Mouse (Mus musculus) ovary, postnatal 36 days (tissue): ENCODE results near the gene Erc2.
A peak's percentile ranks its signal among the peaks of the same experiment; 100 is the strongest.

Source experiments
- DNase-seq: peaks from one replicate; pipeline ENCODE4 v3.0.0; 2022; ENCODE audit warnings: low spot score, mixed read lengths

Erc2 gene

DNA sequence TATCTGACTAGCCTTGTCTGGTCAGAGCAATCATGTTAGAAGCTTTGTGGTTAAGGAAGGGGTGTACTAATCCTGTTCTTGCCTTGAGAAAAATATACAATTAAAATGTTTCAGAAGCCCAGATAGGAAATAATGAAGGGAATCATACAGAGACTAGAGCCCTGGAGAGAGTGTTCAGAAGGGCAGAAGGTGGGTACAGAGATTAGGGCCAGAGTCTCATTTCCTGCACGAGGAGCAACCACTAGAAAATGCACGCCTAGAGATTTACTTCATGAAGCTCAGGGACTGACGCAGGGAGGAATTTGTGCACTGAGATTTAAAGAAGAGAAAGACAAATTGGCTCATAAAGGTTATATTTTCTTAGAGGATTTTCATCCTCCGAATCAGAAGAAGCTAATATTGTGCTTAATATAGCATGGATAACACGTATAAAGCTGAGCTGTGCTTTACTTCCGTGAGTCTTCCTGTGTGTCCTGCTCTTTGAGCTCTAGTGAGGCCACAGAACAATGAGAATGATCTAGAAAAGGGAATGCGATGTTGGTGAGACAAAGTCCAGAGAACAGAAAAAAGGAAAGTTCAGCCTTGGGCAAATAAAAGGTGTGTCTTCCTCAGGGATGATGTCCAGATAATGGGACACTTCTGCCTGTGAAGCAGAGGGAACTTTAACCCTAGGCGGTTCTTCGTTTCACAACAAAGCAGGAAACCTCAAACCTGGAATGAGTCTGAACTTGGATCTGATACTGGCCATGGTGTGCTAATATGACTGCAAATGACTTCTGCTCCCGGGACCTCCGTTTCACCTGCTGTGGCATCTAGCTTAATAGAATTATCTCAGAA, 45.0 kb downstream of the Erc2 start:
- DNase-seq: no peak

DNA sequence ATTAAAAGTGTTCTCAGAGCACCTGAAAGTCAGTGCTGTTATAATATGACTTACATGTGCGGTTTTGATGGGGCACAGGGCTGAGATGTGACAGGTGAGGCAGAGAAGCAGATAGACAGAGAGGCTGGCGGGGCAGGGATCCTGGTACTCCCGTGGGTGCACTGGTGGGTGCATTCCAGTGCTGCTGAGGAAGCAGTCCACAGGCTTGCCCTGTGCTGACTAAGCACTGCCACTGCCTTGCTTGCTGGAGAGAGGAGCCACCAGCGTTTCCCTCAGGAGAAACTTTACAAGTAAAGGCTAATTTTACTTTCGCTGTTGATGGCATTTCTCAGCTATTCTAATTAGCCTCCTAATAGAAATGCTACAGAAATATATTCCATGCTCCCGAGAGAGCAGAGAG, 45.9 kb downstream of the Erc2 start:
- no peak for DNase-seq

DNA sequence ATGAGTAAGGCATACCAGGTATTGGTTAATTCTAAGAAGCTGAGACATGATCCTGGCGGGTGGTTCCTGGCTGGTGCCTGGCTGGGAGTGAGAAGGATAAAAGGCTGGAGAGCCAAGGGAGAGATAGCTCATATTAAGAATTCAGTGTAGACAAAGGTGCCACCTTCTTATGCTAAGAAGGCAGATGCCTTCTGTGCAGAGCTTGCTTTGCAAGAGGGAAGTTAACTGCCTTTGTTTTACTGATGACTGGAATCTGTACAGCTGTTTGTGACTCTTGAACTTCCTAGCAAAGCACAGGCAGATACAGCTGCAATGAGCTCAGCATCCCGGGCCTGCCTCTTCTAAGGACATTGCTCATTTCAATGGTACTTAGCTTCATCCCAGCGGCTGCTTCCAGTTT, 47.7 kb downstream of the Erc2 start:
- no peak for DNase-seq

DNA sequence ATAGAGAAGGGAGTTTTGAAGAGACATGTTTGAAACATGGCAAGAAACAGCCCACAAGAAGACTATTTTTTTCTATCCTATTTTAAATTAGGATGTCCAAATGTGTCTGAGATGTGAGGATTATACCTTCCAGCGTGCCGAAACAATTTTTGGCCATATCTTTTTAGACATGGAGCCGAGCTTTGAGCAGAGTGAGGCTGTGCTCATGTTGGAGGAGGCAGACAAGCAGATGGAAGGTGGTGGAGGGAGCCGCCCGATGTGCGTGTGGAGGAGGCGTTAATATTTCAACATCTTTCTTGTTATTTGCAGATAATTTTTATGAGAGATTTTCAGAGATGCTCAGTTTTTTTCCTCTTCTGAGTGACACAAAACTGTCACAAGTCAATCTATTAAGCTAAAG, 50.5 kb downstream of the Erc2 start:
- DNase-seq: no peak

DNA sequence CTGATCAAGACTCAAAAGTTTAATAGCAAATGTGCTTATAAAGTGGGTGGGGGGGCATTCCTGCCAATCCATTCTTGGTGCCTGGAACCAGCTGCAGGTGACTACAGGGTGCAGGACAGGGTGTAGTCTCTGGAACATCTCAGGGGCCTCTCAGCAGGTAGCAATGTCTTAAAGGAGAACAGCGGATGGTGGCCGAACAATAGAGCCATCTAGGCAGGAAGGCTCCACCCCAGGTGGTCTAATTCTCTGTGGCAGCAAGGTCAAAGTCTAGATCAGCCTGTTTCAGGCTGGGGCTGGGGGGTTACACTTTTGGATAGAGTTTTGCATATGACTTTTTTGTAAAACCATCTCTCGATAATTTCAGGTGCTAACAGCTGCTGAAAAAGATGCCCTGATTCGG, 51.9 kb downstream of the Erc2 start:
- no peak for DNase-seq

DNA sequence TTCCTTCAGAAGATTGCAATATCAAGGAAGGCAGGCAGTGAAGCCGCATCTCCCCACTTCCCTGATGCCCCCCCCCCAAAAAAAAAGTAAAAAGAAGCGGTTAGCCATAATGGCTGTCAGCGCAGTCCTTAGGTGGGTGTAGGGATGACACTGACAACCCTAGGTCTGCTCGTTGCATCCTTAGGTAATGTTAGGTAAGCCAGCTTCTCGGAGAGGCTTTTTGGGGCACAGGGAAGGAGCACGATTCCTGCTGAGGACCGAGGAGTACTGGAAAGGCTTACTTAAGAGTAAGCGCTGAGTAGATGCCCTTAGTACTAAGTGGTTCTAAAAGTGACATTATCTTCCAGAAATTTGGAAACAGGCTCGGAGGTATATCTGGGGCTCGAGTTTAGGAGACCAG, 52.3 kb downstream of the Erc2 start:
- no peak for DNase-seq

GRCm38 (mm10) chr14:27675071-27675470, 52.8 kb downstream of the Erc2 start:
- no peak for DNase-seq

DNA sequence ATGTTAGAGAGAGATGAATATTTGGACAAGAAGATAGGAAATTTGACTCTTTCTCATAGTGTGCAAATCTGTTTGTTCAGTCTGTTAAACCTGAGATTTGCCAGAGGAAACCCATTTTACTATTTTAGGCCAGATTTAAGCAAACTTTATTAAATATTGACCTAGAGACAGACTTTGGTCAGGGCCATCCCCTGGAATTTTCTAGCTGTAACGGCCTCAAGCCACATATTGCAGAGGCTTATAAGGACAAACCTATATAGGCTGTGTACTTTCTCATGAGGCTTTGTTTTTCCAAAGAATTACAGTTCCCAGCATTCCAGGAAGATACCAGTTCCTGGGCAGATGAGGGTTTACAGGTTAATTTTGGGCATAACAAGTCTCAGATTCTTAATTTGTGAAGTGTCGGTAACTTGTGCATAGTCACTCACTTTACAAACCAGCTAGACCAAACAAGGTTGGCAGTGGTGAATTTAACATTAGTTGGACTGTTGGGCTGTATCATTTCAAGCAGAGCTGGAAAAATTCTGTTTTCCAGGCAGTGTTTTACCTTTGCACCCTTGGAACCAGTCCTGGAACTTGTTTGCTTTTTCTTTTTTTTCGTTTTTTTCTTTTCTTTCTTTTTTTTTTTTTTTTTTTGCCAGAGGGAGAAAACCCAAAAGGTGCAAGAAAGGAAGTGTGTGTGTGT, 60.3 kb downstream of the Erc2 start:
- DNase-seq: no peak

- DNase-seq: no peak
Measured at GRCm38 (mm10) chr14:27695781-27696180, 73.6 kb downstream of the Erc2 start.

DNA sequence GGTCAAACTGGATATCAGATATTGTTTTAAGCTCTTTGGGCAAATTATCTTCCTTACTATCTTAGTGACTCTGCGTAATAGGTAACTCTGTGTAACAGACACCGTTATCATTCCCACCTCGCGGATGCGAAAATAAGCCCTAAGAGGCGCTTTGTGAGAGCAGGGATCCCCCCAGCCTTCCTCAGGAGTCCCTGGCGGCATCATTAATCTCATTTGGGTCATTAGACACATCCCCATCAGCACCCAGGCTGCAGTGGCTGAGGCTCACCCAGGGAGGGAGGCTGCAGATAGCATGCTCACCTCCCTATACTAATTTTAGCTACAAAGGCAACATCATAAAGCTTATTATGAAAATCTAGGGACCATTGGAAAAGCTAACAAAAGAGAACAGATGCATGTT, 95.1 kb downstream of the Erc2 start:
- no peak for DNase-seq

DNA sequence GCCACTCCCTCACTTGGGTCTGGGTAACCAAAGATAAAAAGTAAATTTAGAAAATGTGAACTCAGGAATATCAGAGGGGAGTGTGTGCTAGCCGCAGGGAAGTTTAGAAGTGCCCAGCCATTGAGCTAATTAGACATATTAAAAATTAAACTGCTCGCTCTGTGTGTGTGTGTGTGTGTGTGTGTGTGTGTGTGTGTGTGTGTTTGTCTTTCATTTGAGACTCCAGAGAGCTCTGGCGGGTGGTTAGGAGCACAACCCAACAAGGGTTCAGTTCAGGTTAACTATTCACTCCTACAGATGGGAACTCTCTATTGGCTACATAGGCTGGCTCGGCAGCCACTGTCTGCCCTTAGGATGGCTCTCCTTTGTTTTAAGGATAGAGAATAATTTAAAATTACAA, 97.4 kb downstream of the Erc2 start:
- no peak for DNase-seq

DNA sequence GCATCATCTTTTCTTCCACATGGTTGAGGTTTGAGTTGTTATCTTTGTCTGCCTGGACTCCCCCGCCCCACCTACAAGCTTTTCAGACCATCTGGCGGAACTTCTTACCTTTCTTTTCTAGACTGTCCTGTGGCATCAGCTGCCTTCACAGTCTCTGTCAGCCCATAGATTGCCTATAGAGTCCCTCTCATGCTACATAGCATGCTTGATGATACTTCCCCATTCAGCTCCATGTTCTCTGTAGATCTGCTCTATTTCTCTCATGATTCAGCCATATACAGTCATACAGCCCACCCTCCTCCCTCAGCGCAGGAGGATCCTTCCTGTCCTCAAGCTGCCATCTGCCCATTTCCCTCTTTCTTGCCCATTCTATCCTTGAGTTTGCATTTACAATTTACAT, 98.7 kb downstream of the Erc2 start:
- no peak for DNase-seq

DNA sequence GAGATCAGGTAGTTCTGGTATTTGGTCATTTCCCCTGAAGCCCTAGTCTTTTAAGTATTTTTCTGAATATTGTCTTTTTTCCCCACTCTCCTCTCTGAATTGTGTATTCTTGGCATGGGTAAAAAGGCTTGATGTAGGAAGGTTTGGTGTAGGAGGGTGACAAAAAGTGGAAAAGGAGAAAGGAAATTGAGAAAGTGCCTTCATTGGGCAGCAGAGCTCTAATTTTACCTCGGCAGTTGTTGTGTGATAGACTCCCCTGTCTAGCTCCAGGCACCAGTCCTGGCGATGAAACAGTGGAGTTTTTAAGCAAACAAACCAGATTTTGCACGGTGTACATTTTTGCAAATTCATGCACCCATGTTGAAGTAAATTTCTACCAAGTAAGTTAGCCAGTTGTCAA, 99.5 kb downstream of the Erc2 start:
- DNase-seq: no peak

GRCm38 (mm10) chr14:27727541-27727940, 105.3 kb downstream of the Erc2 start:
- DNase-seq: no peak

GRCm38 (mm10) chr14:27731086-27731485, 108.9 kb downstream of the Erc2 start:
- no peak for DNase-seq

DNA sequence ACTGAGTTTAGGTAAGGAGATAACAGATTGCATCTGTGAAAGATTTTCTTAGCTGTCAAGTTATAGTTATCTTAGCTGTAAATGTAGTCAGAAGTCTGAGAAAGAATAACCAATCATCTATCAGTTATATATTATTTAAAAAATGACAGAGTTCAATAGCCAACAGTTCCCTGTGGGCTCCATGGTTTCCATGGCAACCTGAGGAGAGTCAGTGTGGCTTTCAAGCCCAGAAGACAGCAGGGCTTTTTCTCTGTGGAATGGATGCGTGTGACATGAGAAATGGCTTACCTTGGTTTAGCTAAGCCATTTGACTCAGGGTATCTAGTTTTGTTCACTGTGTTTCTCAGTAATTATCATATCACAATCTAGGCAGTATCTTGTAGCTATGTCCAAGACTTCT, 117.2 kb downstream of the Erc2 start:
- no peak for DNase-seq

- peak; percentile 32 for DNase-seq
Measured at GRCm38 (mm10) chr14:27741248-27741916, 119.2 kb downstream of the Erc2 start.

GRCm38 (mm10) chr14:27754340-27754739, 132.1 kb downstream of the Erc2 start:
- DNase-seq: no peak

GRCm38 (mm10) chr14:27756901-27757300, 134.7 kb downstream of the Erc2 start:
- DNase-seq: no peak

DNA sequence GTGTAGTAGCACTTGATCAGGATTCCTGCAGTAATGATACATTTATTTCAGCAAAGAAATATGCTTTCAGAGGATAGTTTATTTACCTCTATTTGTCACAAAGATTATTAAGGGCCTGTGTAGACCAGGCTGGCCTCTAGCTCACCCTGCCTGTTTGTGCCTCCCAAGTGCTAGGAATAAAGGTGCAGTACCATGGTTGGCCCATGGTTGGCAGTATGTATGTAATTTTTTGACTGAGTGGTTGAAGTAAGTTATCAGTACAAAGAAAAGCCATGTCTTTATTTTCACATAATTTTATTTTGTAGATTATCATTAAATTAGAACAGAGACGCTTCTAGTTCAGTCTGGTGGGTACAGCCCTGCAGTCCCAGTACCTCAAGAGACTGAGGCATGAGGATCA, 136.0 kb downstream of the Erc2 start:
- no peak for DNase-seq

GRCm38 (mm10) chr14:27759069-27759628, 136.9 kb downstream of the Erc2 start:
- DNase-seq: no peak

DNA sequence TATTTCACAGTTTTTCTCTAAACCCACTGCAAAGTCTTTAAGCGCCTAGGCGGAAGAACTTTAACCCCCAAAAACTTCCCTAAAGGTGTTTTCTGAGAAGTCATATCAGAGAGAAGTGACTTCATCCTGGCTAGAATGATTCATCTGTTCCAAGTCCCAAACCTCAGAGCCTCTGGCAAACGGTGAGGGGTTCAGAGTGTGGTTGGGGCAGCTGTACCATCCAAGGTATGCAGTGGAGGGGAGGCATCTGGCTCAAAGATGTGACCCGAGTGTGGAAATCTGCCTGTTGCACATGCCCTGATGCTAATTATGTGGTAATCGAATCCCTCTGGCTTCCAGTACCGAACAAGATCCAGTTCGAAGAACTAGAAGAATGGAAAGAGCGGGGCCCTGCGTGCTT, 137.8 kb downstream of the Erc2 start:
- DNase-seq: no peak

DNA sequence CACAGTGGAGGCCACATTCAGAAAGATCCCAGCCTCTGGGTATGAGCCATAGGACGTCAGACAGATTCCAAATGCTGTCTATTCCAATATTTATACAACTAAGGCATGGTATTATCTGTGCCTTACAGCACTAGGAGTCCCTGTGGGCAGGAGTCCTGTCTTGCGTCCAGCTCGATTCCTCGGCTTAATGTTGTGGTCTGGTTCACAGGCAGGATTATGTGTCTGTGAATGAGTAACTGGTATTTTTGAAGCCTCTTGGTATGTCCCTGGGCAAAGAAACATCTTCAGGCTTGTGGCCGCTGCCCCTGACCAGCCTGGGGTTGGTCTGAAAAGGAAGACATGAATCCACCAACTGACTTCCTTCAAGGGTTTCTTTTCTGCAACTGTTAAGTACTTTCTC, 153.1 kb downstream of the Erc2 start:
- DNase-seq: no peak
